Mouse (Mus musculus) skeletal muscle tissue, postnatal 0 days (tissue): Measurements from ENCODE around the gene Kcnk7. TPM values are rescaled to one million over a fixed set of nuclear protein-coding genes. Genes with fewer than 3 reads are reported as not detected.

Experiments used
- microRNA-seq, 2 experiments: library from miRNA; unstranded; fragments of <30 nt; microRNA quantifications; one replicate each; pipeline ENCODE4; 2016
- polyA plus RNA-seq: library from polyadenylated mRNA; unstranded; fragments of >200 nt; fragmentation: Nextera tagmentation; extraction: Ambion mirVana; gene quantifications from 2 replicates; pipeline ENCODE4 v1.2.1, GENCODE M21; 2015

Kcnk7 gene
- 0.35 and 0.52 TPM in 2 replicates for polyA plus RNA-seq

GRCm38 (mm10) chr19:5704163-5704800 is at the start of gene Kcnk7:
TSS of gene Kcnk7 (plus strand) at chr19:5704367.

GRCm38 (mm10) chr19:5662981-5663913 is 40.9 kb upstream of the Kcnk7 start, which contains the start of gene Sipa1:
TSS of gene Sipa1 (minus strand) at chr19:5663707.

GRCm38 (mm10) chr19:5688200-5689087 is 15.7 kb upstream of the Kcnk7 start, which contains the start of the genes Map3k11 and Pcnx3:
TSS of gene Map3k11 (plus strand) at chr19:5688742.
TSS of gene Pcnx3 (minus strand) at chr19:5688908.

GRCm38 (mm10) chr19:5725767-5726515 is 21.8 kb downstream of the Kcnk7 start, which contains the start of gene Ehbp1l1:
TSS of gene Ehbp1l1 (minus strand) at chr19:5726317.

DNA sequence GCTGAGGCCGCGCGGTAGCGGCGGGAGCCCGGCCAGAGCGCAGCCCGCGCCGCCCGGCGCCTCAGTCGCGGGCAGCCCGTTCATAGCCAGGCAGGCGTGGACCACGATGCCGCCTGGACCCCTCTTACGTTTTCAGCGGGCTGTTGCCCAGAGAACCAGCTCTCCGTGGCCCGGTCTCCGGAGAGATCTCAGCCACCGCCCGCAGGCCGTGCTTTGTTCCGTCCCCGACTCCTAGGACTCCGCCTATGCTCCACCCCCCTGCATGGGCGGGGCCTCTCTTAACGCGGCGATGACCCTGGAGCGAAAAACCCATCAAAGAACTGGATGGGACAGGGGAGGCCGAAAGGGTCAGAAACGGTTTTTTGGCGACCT is 25.3 kb downstream of the Kcnk7 start, which contains the start of gene Fam89b:
Gene Fam89b, minus strand, starts transcription at position 210 of the 372 bp plus-strand sequence.

GRCm38 (mm10) chr19:5740320-5741317 is 36.5 kb downstream of the Kcnk7 start, which contains the start of gene Ltbp3:
TSS of gene Ltbp3 (plus strand) at chr19:5740904.

Small RNA genes lying within 50 kb of the gene (microRNA-seq; reads per million reads assigned to microRNA genes)
- 0 to 0.10 reads per million in 2 experiments for gene Mir6987

Other genes starting within 250 kb of the Kcnk7 start
- gene Ccdc85b, start 246.5 kb upstream of the Kcnk7 start, polyA plus RNA-seq: 6.8 and 8.5 TPM in 2 replicates
- gene Fibp, start 243.8 kb upstream of the Kcnk7 start, polyA plus RNA-seq: 59.8 and 61.8 TPM in 2 replicates
- 0.15 and 0.55 TPM in 2 replicates for gene Ctsw, start 235.9 kb upstream of the Kcnk7 start, polyA plus RNA-seq
- gene Efemp2, start 230.4 kb upstream of the Kcnk7 start, polyA plus RNA-seq: 53.2 and 70.8 TPM in 2 replicates
- 29.2 and 31.8 TPM in 2 replicates for gene Mus81, start 216.0 kb upstream of the Kcnk7 start, polyA plus RNA-seq
- 666 and 916 TPM in 2 replicates for gene Cfl1, start 213.9 kb upstream of the Kcnk7 start, polyA plus RNA-seq
- 0.14 TPM in 1 of 2 replicates, not detected in the other for gene 1700020D05Rik, start 200.6 kb upstream of the Kcnk7 start, polyA plus RNA-seq
- 6.4 and 8.5 TPM in 2 replicates for gene Snx32, start 193.8 kb upstream of the Kcnk7 start, polyA plus RNA-seq
- gene Ovol1, start 143.7 kb upstream of the Kcnk7 start, polyA plus RNA-seq: 0.65 TPM in 1 of 2 replicates, not detected in the other
- gene Ap5b1, start 136.3 kb upstream of the Kcnk7 start, polyA plus RNA-seq: 1.1 and 2.0 TPM in 2 replicates
- gene Rnaseh2c, start 102.5 kb upstream of the Kcnk7 start, polyA plus RNA-seq: 48.4 and 58.1 TPM in 2 replicates
- gene Kat5, start 94.1 kb upstream of the Kcnk7 start, polyA plus RNA-seq: 28.4 and 28.8 TPM in 2 replicates
- 24.4 and 28.3 TPM in 2 replicates for gene Rela, start 66.9 kb upstream of the Kcnk7 start, polyA plus RNA-seq
- 20.3 and 21.1 TPM in 2 replicates for gene Sipa1, start 40.7 kb upstream of the Kcnk7 start, polyA plus RNA-seq
- gene Map3k11, start 15.6 kb upstream of the Kcnk7 start, polyA plus RNA-seq: 15.5 and 16.8 TPM in 2 replicates
- gene Pcnx3, start 15.5 kb upstream of the Kcnk7 start, polyA plus RNA-seq: 4.7 and 6.5 TPM in 2 replicates
- gene Ehbp1l1, start 21.9 kb downstream of the Kcnk7 start, polyA plus RNA-seq: 133 and 144 TPM in 2 replicates
- 85.5 and 88.0 TPM in 2 replicates for gene Fam89b, start 25.3 kb downstream of the Kcnk7 start, polyA plus RNA-seq
- gene Ltbp3, start 36.5 kb downstream of the Kcnk7 start, polyA plus RNA-seq: 20.1 and 31.1 TPM in 2 replicates
- 57.0 and 57.9 TPM in 2 replicates for gene Scyl1, start 67.1 kb downstream of the Kcnk7 start, polyA plus RNA-seq
- 7.9 and 9.9 TPM in 2 replicates for gene Frmd8, start 170.9 kb downstream of the Kcnk7 start, polyA plus RNA-seq
- gene Slc25a45, start 173.4 kb downstream of the Kcnk7 start, polyA plus RNA-seq: 2.9 and 4.3 TPM in 2 replicates
- gene Tigd3, start 189.8 kb downstream of the Kcnk7 start, polyA plus RNA-seq: 1.1 and 1.3 TPM in 2 replicates
- gene Dpf2, start 208.6 kb downstream of the Kcnk7 start, polyA plus RNA-seq: 63.6 and 64.0 TPM in 2 replicates
- gene Cdc42ep2, start 220.4 kb downstream of the Kcnk7 start, polyA plus RNA-seq: 19.1 and 20.6 TPM in 2 replicates